Mouse (Mus musculus) brain, embryonic 14.5 days (tissue): ENCODE measurements around the gene Spryd4.

Source experiments
- CTCF ChIP-seq: fragments of 200-500 bp; IDR thresholded peaks from 2 replicates; pipeline ENCODE4 v1.5.1; 2012; ENCODE audit warnings: inconsistent platforms, mild to moderate bottlenecking, moderate library complexity, borderline replicate concordance; ENCODE audit not compliant: insufficient read depth, insufficient read length; ENCODE audit errors: extremely low read depth
- POLR2A ChIP-seq: fragments of 200-500 bp; IDR thresholded peaks from 2 replicates; pipeline ENCODE4 v1.6.1; 2012; ENCODE audit warnings: mild to moderate bottlenecking, inconsistent platforms, borderline replicate concordance; ENCODE audit not compliant: poor library complexity, insufficient read depth, insufficient read length, severe bottlenecking; ENCODE audit errors: extremely low read depth

DNA sequence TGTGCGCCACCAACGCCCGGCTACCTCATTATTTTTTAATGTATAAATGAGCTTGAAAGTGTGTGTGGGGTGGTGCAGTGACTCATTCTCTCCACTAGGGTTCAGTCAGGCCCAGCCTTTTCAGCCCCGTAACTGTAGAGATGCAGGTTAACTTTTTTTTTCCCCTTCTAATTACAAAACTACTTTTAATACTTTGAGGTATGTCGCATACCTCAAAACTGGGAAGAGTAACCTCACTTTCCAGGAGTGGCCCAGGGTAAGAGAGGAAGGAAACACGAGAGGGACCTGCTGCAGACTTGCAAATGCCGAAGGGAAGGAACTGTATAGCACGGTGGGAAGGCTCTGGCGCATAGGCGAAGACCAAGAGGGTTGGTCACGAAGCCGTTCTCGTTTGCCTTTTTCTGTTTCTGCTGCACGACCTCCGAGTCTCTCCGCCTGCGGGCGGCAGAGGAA is 1.3 kb upstream of the Spryd4 start:
- TF ChIP-seq CTCF (peak; percentile 67; the same call in 1 of the 2 replicates), POLR2A (no peak)
